Mouse (Mus musculus): ENCODE measurements around the gene Higd1b. TPM values are rescaled to one million over a fixed set of nuclear protein-coding genes. Genes with fewer than 3 reads are reported as not detected.

The Higd1b gene
- total RNA-seq (2021), result 1 to 10 TPM; 5.1 to 7.2 TPM

- DNase-seq (ENCODE audit: low spot score in 2 of 2), result no peak
- intact Hi-C loops (cut with DNase I), result no loop called here
Observed at GRCm38 (mm10) chr11:102835549-102835948, at the start of gene Higd1b. Higd1b (plus strand) TSS chr11:102835849.

- intact Hi-C loops (cut with DNase I), result no loop called here
- DNase-seq (ENCODE audit: low spot score in 2 of 2), result peak in 1 of 2 experiments; percentile 59
Observed at GRCm38 (mm10) chr11:102787688-102788177, 47.9 kb upstream of the Higd1b start.

- intact Hi-C loops (cut with DNase I), result no loop called here
- DNase-seq (ENCODE audit: low spot score in 2 of 2), result no peak
Observed at GRCm38 (mm10) chr11:102791682-102792445, 43.8 kb upstream of the Higd1b start.

- DNase-seq (ENCODE audit: low spot score in 2 of 2), result no peak
Observed at GRCm38 (mm10) chr11:102794157-102794556, 41.5 kb upstream of the Higd1b start.

GRCm38 (mm10) chr11:102803453-102803852 is 32.2 kb upstream of the Higd1b start:
- intact Hi-C loops (cut with DNase I), result no loop called here
- no peak for DNase-seq (ENCODE audit: low spot score in 2 of 2)

More at GRCm38 (mm10) chr11:102794157-102794556, 41.5 kb upstream of the Higd1b start:
- intact Hi-C loops (cut with DNase I), result no loop called here

- DNase-seq (ENCODE audit: low spot score in 2 of 2), result no peak
- intact Hi-C loops (cut with DNase I), result no loop called here
Observed at GRCm38 (mm10) chr11:102808246-102808645, 27.4 kb upstream of the Higd1b start.

GRCm38 (mm10) chr11:102810721-102811485 is 24.7 kb upstream of the Higd1b start:
- peak; percentile 32 to 72 for DNase-seq (ENCODE audit: low spot score in 2 of 2)
- intact Hi-C loops (cut with DNase I), result no loop called here

GRCm38 (mm10) chr11:102814881-102815280 is 20.8 kb upstream of the Higd1b start:
- intact Hi-C loops (cut with DNase I), result loop anchor here (5.0 kb wide), 1 partner anchor 38 kb away; no protein-coding TSS in a partner anchor
- no peak for DNase-seq (ENCODE audit: low spot score in 2 of 2)

GRCm38 (mm10) chr11:102818121-102819020 is 17.3 kb upstream of the Higd1b start:
- no peak for DNase-seq (ENCODE audit: low spot score in 2 of 2)
- intact Hi-C loops (cut with DNase I), result loop anchor here (5.0 kb wide), 1 partner anchor 41 kb away; no protein-coding TSS in a partner anchor

GRCm38 (mm10) chr11:102819021-102819782 is 16.4 kb upstream of the Higd1b start, which contains the start of gene Gjc1:
Gjc1 (minus strand) TSS chr11:102819700.
- intact Hi-C loops (cut with DNase I), result loop anchor here (5.0 kb wide), 1 partner anchor 42 kb away; no protein-coding TSS in a partner anchor
- DNase-seq (ENCODE audit: low spot score in 2 of 2), result peak; percentile 15 to 44

GRCm38 (mm10) chr11:102819783-102820385 is 15.8 kb upstream of the Higd1b start:
- peak in 1 of 2 experiments; percentile 40 for DNase-seq (ENCODE audit: low spot score in 2 of 2)
- intact Hi-C loops (cut with DNase I), result loop anchor here (5.0 kb wide), 1 partner anchor 43 kb away; no protein-coding TSS in a partner anchor

GRCm38 (mm10) chr11:102820432-102820831 is 15.2 kb upstream of the Higd1b start:
- intact Hi-C loops (cut with DNase I), result no loop called here
- no peak for DNase-seq (ENCODE audit: low spot score in 2 of 2)

GRCm38 (mm10) chr11:102821231-102821630 is 14.4 kb upstream of the Higd1b start:
- intact Hi-C loops (cut with DNase I), result no loop called here
- no peak for DNase-seq (ENCODE audit: low spot score in 2 of 2)

- intact Hi-C loops (cut with DNase I), result no loop called here
- DNase-seq (ENCODE audit: low spot score in 2 of 2), result no peak
Observed at GRCm38 (mm10) chr11:102826476-102826875, 9.2 kb upstream of the Higd1b start.

- DNase-seq (ENCODE audit: low spot score in 2 of 2), result no peak
- intact Hi-C loops (cut with DNase I), result no loop called here
Observed at GRCm38 (mm10) chr11:102827097-102827496, 8.6 kb upstream of the Higd1b start.

GRCm38 (mm10) chr11:102830276-102830675 is 5.4 kb upstream of the Higd1b start:
- intact Hi-C loops (cut with DNase I), result no loop called here
- DNase-seq (ENCODE audit: low spot score in 2 of 2), result no peak

GRCm38 (mm10) chr11:102832700-102833297 is 2.9 kb upstream of the Higd1b start:
- intact Hi-C loops (cut with DNase I), result no loop called here

GRCm38 (mm10) chr11:102834219-102834618 is 1.4 kb upstream of the Higd1b start:
- DNase-seq (ENCODE audit: low spot score in 2 of 2), result no peak
- intact Hi-C loops (cut with DNase I), result no loop called here

More at GRCm38 (mm10) chr11:102832700-102833297, 2.9 kb upstream of the Higd1b start:
- no peak for DNase-seq (ENCODE audit: low spot score in 2 of 2)
